Mouse (Mus musculus): Measurements from ENCODE around the gene Pde2a. TPM values are rescaled to one million over a fixed set of nuclear protein-coding genes. Genes with fewer than 3 reads are reported as not detected.

Pde2a gene
- polyA plus RNA-seq, 1 experiment from 2014 or later = 4.0 TPM

DNA sequence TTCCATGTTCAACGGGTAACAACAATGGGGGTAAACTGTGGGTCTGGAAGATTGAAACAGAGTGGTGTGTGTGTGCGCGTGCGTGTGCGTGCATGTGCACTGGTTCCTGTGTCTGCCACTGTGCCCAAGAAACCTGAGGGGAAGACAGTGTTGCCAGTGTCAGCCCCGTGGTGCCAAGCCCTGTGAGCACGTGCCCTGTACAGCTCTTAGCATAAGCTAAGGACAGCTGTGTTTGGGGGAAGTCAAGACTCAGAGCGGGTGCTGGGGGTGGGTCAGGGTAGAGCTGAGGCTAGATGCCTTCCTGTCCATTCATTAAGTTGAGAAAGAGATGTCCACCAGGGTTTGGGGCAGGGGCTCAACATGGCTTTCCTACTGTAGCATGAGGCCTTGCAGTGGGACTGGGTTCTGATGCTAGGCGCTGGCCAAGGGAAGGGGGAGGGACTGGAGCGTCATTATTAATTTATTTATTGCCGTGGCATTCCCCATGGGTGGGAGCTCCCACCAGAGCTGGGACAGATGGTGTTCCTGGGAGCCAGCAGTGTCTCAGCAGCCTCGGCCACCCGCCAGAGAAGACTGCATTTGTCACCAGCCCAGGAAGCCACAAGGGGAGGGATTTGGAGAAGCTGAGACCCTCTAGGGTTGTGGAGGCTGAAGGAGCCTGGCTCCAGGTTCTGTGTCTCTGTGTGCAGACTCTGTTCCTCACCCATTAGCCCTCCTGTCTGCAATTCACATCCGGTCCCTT lies 41.0 kb downstream of the Pde2a start:
- H3K4me2 ChIP-seq = no peak overlapping the region
- H3K4me3 ChIP-seq (replicated peaks) = no peak overlapping the region
- no peak overlapping the region; the same call in 1 of the 2 replicates for H3K27ac ChIP-seq
- ATAC-seq (ENCODE audit: low read depth) = no peak
- 50% methylated on average over 14 of the region's 14 CpGs for WGBS (ENCODE audit: insufficient replicate concordance)
- no peaks in the 10 kb centered on the region for H3K36me3 ChIP-seq
- H3K9me3 ChIP-seq (replicated peaks) = no peaks in the 10 kb centered on the region
- H3K4me1 ChIP-seq (replicated peaks) = peaks cover 13% of the 10 kb centered on the region
- no peak overlapping the region for H3K9ac ChIP-seq
- DNase-seq = no peak
- no peaks in the 10 kb centered on the region for H3K27me3 ChIP-seq

DNA sequence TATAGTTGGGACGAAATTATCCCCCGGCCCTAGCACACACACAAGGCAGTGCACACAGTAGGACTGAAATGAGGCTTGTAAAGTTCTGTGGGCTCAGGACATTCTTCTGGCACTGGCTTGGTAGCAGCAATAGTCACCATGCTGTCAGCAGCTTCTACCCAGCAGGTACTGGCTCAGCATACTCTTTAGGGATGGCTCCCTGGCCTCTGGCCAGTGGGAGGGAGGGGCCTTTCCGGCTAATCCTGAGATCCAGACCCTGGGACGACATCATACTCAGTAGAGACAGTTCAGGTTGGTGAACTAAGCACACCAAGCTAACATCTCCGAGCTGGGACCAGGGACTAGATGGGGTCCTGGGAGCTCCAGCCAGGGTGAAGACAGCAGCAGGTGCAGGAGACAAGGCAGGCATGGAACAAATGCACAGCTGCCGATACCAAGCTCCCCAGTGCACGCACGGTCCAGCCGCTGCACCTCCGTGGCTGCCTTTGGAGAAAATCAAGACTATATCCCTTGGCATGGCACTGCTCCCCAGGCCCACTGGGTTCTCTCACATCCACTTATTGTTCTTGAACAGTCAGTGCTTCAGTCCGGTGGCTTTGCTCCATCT lies 42.3 kb downstream of the Pde2a start:
- Histone ChIP-seq H3K4me3 (replicated peaks) (no peak overlapping the region), H3K4me1 (replicated peaks) (peaks cover 13% of the 10 kb centered on the region), H3K9me3 (replicated peaks) (no peaks in the 10 kb centered on the region), H3K27ac (no peak overlapping the region), H3K36me3 (no peaks in the 10 kb centered on the region), H3K9ac (no peak overlapping the region), H3K4me2 (no peak overlapping the region), H3K27me3 (no peaks in the 10 kb centered on the region)
- WGBS (ENCODE audit: insufficient replicate concordance) = 72% methylated on average over 11 of the region's 11 CpGs
- DNase-seq (no peak), ATAC-seq (ENCODE audit: low read depth) (no peak)

DNA sequence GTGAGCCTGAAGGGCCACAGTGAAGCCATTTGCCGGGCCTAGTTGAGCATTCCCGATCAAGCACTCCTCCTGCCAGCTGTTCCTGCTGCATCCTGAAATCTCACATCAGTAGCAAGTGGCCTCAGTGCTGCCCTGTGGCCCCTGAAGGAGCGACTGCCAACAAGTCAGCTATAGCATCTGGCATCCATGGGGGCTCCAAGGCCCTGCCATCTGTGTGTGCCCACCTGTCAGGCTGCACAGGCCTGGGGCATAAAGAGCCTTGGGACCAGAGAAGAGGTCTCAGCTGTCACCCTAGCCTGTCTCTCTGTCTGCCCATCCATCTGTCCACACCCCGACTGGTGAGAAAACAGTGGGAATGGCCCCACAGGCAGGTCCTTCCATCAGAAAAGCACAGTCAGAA lies 43.4 kb downstream of the Pde2a start:
- H3K4me3 ChIP-seq (replicated peaks) = no peak overlapping the region
- no peaks in the 10 kb centered on the region for H3K27me3 ChIP-seq
- 54% methylated on average over 4 of the region's 4 CpGs for WGBS (ENCODE audit: insufficient replicate concordance)
- H3K9me3 ChIP-seq (replicated peaks) = no peaks in the 10 kb centered on the region
- H3K36me3 ChIP-seq = no peaks in the 10 kb centered on the region
- ATAC-seq (ENCODE audit: low read depth) (no peak), DNase-seq (no peak)
- H3K4me1 ChIP-seq (replicated peaks) = peaks cover 13% of the 10 kb centered on the region
- no peak overlapping the region for H3K9ac ChIP-seq
- no peak overlapping the region for H3K4me2 ChIP-seq
- H3K27ac ChIP-seq = no peak overlapping the region

DNA sequence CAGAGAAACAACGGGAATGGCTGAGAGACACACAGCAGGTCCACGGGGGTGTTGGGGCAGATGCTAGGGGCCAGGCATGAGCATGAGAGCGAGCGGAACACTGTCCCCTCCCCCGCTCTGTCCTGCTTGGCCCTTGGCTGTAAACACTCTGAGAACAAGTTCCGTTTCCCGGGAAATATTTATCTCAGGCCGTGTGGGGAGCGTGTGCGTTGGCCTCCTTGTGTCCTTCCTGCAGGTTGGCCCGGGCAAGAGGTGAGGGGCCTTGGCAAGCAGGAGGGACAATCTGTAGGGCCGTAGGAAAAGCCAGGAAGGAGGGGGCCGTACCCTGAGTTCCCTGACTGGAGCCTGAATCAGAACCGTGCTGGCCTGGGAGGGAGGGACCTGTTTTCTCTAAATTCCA lies 43.9 kb downstream of the Pde2a start:
- peaks cover 13% of the 10 kb centered on the region for H3K4me1 ChIP-seq (replicated peaks)
- no peak overlapping the region for H3K4me2 ChIP-seq
- peak overlapping the region; percentile 32; the same call in 1 of the 2 replicates for H3K27ac ChIP-seq
- WGBS (ENCODE audit: insufficient replicate concordance) = 18% methylated on average over 14 of the region's 14 CpGs
- no peak overlapping the region for H3K4me3 ChIP-seq (replicated peaks)
- no peaks in the 10 kb centered on the region for H3K27me3 ChIP-seq
- no peak overlapping the region for H3K9ac ChIP-seq
- ATAC-seq (ENCODE audit: low read depth) (peak; percentile 53; the same call in 1 of the 2 replicates), DNase-seq (no peak)
- H3K36me3 ChIP-seq = no peaks in the 10 kb centered on the region
- H3K9me3 ChIP-seq (replicated peaks) = no peaks in the 10 kb centered on the region

GRCm38 (mm10) chr7:101465850-101466580 lies 44.5 kb downstream of the Pde2a start:
- H3K36me3 ChIP-seq = no peaks in the 10 kb centered on the region
- DNase-seq (no peak), ATAC-seq (ENCODE audit: low read depth) (no peak)
- H3K27me3 ChIP-seq = no peaks in the 10 kb centered on the region
- WGBS (ENCODE audit: insufficient replicate concordance) = 32% methylated on average over 8 of the region's 8 CpGs
- no peak overlapping the region for H3K4me3 ChIP-seq (replicated peaks)
- H3K4me2 ChIP-seq = no peak overlapping the region
- H3K9ac ChIP-seq = no peak overlapping the region
- no peaks in the 10 kb centered on the region for H3K9me3 ChIP-seq (replicated peaks)
- H3K4me1 ChIP-seq (replicated peaks) = peaks cover 13% of the 10 kb centered on the region
- H3K27ac ChIP-seq = peak overlapping the region; percentile 32; the same call in 1 of the 2 replicates

GRCm38 (mm10) chr7:101466581-101467081 lies 45.1 kb downstream of the Pde2a start:
- DNase-seq = no peak
- Histone ChIP-seq H3K4me3 (replicated peaks) (no peak overlapping the region), H3K4me2 (no peak overlapping the region), H3K4me1 (replicated peaks) (peaks cover 13% of the 10 kb centered on the region), H3K27ac (no peak overlapping the region), H3K27me3 (no peaks in the 10 kb centered on the region), H3K36me3 (no peaks in the 10 kb centered on the region), H3K9me3 (replicated peaks) (no peaks in the 10 kb centered on the region), H3K9ac (no peak overlapping the region)
- 57% methylated on average over 6 of the region's 6 CpGs for WGBS (ENCODE audit: insufficient replicate concordance)
- ATAC-seq (ENCODE audit: low read depth) = no peak

DNA sequence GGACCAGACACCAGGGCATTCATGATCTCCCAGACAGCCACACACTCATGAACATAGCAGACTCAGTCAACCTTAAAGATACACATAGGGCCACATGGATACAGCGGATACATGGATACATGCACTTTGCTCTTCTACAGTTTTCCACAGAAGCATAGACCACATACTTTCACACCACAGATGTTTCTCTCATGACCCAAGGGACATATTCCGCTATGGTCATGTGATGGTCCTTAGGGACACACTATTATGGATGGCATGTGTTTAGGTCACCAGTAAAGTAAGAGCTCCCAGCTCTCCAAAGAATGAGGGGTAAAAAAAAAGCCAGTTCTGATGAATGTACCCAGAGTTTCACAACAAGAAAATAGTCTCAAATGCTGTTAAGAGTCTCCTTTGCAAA lies 49.9 kb downstream of the Pde2a start:
- no peak overlapping the region for H3K9ac ChIP-seq
- H3K27ac ChIP-seq = no peak overlapping the region
- no peaks in the 10 kb centered on the region for H3K36me3 ChIP-seq
- no peak for DNase-seq
- H3K9me3 ChIP-seq (replicated peaks) = no peaks in the 10 kb centered on the region
- H3K4me2 ChIP-seq = no peak overlapping the region
- ATAC-seq (ENCODE audit: low read depth) = no peak
- 73% methylated on average over 2 of the region's 2 CpGs for WGBS (ENCODE audit: insufficient replicate concordance)
- H3K4me3 ChIP-seq (replicated peaks) = no peak overlapping the region
- no peaks in the 10 kb centered on the region for H3K4me1 ChIP-seq (replicated peaks)
- H3K27me3 ChIP-seq = no peaks in the 10 kb centered on the region

- Histone ChIP-seq H3K27ac (no peak overlapping the region), H3K36me3 (no peaks in the 10 kb centered on the region), H3K4me1 (replicated peaks) (no peaks in the 10 kb centered on the region), H3K9me3 (replicated peaks) (no peaks in the 10 kb centered on the region), H3K4me3 (replicated peaks) (no peak overlapping the region), H3K27me3 (no peaks in the 10 kb centered on the region), H3K9ac (no peak overlapping the region), H3K4me2 (no peak overlapping the region)
- 65% methylated on average over 3 of the region's 3 CpGs for WGBS (ENCODE audit: insufficient replicate concordance)
- DNase-seq = no peak
- ATAC-seq (ENCODE audit: low read depth) = no peak
Observed at GRCm38 (mm10) chr7:101471968-101472480, 50.5 kb downstream of the Pde2a start.

- Histone ChIP-seq H3K27me3 (no peaks in the 10 kb centered on the region), H3K4me2 (no peak overlapping the region), H3K27ac (no peak overlapping the region), H3K4me3 (replicated peaks) (no peak overlapping the region), H3K9me3 (replicated peaks) (no peaks in the 10 kb centered on the region), H3K36me3 (no peaks in the 10 kb centered on the region), H3K4me1 (replicated peaks) (no peaks in the 10 kb centered on the region), H3K9ac (no peak overlapping the region)
- DNase-seq (no peak), ATAC-seq (ENCODE audit: low read depth) (no peak)
- WGBS (ENCODE audit: insufficient replicate concordance) = 30% methylated on average over 10 of the region's 10 CpGs
Observed at GRCm38 (mm10) chr7:101472598-101473558, 51.4 kb downstream of the Pde2a start.

GRCm38 (mm10) chr7:101474399-101474811 lies 52.9 kb downstream of the Pde2a start:
- Histone ChIP-seq H3K9me3 (replicated peaks) (no peaks in the 10 kb centered on the region), H3K4me3 (replicated peaks) (no peak overlapping the region), H3K4me1 (replicated peaks) (no peaks in the 10 kb centered on the region), H3K4me2 (no peak overlapping the region), H3K9ac (no peak overlapping the region), H3K27me3 (no peaks in the 10 kb centered on the region), H3K36me3 (no peaks in the 10 kb centered on the region), H3K27ac (no peak overlapping the region)
- ATAC-seq (ENCODE audit: low read depth) (no peak), DNase-seq (no peak)
- 65% methylated on average over 5 of the region's 5 CpGs for WGBS (ENCODE audit: insufficient replicate concordance)
